Mouse (Mus musculus) heart, postnatal 4 days (tissue): Measurements from ENCODE around the gene Mettl25. TPM values are rescaled to one million over a fixed set of nuclear protein-coding genes. Genes with fewer than 3 reads are reported as not detected.

Experiments
- DNase-seq: peaks from one replicate; pipeline ENCODE4 v3.0.0; 2021
- total RNA-seq, 2 experiments: library from RNA; stranded (reverse); gene quantifications; 2 replicates each; pipeline ENCODE4 v1.2.3; 2021

The Mettl25 gene
- 1 to 10 TPM; 8.2 to 9.1 TPM for total RNA-seq

DNA sequence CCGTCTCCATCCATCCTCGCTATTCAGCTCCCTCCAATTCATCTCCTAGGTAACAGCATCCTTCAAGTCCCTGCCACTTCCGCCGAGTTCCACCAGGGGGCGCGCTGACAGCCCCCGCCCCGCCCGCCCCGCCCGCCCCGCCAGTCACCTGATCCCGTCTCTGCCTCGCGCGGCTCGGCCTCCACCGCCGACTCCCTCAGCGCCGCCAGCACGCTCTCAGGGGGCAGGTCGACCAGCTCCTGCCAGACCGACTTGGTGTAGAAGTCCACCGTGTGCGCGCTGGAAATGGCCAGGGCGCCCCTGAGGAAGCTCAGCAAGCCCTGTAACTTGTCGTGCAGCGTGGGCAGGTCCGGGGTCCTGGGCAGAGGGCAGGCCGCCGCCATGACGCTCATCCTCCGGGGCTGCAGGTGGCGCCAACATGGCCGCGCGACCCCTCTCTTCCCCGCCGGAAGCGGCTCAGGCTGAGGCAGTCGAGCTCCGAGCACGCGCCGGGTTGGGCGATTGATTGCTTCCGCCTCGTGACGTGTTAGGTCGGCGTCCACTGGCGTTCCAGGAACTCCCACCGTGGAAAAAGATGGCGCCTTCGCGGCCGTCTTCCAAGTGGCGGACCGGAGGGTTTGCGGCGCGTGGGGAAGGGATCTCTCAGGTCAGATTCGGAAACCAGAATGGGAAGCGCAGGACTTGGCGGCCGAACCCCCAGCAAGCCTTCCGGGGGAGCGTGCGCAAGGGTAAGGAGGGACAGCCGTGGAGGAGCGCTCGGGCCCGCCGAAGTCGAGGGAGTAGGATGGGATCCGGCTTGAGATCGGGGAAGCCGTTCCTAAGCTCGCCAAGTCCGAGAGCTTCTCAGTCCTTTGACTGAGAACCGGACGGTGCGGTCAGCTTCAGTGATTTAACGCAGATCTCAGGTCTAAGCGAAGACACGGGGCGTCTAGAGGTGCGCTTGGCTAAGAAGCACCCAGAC is at the start of gene Mettl25, which contains the start of gene Ccdc59:
TSS of gene Mettl25 (minus strand) at position 453 of the 961 bp plus-strand sequence.
TSS of gene Ccdc59 (plus strand) at position 140 of the 961 bp plus-strand sequence.
- peak; percentile 97 for DNase-seq

DNA sequence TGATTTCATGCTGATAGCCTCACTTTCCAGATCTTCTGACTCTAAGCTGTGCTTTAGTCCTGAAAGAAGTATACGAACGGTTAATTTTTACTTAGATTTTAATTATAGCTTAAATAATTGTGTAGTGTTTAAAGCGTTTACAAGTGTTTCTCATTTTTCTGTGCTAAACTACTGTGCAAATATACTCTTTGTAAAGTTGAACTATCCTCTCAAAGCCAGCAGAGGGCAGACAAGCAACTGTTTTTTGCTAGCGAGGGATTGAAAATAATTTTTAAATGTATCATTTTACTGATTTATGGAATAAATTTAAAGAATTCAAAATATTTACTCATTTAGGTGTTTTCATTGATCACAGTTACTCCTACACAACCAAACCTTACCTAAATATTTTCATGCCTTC is 26.1 kb upstream of the Mettl25 start:
- DNase-seq, result no peak

- DNase-seq, result peak; percentile 20
These were observed 10.0 kb upstream of the Mettl25 start for GRCm38 (mm10) chr10:105851136-105851535.

GRCm38 (mm10) chr10:105850286-105850685 is 9.1 kb upstream of the Mettl25 start:
- no peak for DNase-seq

- no peak for DNase-seq
These were observed 1.4 kb upstream of the Mettl25 start for GRCm38 (mm10) chr10:105842574-105842973.

GRCm38 (mm10) chr10:105834627-105835228 is 6.5 kb downstream of the Mettl25 start:
- DNase-seq, result no peak

DNA sequence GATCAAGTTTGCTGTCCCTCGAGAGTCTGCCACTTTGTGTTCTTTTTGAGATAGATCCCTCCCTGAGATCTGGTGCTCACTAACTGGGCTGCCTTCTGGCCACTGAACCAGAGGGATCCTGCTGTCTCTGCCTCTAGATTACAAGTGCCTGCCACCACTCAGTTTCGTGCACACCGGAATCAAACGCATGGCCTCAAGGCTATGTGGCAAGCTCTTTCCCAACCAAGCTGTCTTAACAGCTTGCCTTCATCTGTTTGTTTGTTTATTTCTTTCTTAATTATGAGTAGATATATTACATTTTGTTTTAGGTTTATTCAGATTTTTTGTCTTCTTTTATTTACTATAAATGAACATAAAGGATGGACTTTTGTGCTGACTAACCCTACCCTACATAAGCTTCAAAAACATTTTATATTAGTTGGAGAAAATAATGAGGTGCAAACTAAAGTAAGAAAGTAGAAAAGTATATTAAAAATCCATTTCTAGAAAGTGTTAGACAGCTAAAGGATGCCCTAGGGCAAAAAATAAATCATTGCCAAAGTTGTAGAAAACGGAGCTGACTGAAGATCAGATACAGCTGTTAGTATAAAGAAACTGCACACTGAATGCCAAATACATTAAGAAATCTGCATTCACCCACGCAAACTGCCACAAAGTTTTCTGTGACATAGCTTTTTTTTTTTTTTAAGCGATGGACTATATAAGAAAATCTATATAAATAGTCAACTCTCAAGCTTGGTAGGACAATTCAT is 34.7 kb downstream of the Mettl25 start:
- no peak for DNase-seq

DNA sequence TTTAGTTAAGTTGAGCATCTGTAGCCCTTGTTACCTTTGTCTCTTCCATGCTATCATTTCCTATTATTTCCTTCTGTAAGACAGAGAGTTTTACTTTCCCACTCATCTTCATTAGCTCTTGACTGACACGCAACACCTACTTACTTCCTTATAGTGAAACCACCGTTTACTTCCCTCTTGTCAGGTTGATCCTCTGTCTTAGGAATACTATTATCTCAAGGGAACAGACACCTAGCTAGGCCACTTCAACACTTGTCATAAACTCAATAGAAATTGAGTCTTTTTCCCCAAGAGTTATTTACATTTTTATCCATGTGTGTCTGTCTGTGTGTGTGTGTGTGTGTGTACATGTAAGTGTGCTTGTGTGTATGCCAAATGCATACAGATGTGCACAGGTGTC is 37.7 kb downstream of the Mettl25 start:
- no peak for DNase-seq

GRCm38 (mm10) chr10:105802132-105802531 is 39.0 kb downstream of the Mettl25 start:
- no peak for DNase-seq

DNA sequence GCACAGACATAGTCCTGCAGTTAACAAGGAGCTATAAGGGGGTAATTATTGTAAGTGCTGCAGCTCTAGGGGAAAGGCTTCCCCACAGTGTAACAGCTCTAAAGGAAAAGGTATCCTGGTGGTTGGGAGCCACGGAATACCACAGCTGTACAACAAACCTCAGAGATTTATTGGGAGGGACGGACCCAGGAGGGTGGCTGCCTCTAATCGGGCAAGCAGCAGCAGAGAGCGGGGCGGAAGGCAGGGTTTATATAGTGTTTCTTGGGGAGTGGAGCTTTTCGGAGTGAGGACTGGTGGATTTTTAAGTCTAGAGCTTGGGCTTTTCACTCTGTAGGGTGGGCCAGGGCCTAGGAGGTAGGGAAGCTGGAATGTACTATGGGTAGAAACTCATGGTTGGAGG is 40.0 kb downstream of the Mettl25 start:
- no peak for DNase-seq

DNA sequence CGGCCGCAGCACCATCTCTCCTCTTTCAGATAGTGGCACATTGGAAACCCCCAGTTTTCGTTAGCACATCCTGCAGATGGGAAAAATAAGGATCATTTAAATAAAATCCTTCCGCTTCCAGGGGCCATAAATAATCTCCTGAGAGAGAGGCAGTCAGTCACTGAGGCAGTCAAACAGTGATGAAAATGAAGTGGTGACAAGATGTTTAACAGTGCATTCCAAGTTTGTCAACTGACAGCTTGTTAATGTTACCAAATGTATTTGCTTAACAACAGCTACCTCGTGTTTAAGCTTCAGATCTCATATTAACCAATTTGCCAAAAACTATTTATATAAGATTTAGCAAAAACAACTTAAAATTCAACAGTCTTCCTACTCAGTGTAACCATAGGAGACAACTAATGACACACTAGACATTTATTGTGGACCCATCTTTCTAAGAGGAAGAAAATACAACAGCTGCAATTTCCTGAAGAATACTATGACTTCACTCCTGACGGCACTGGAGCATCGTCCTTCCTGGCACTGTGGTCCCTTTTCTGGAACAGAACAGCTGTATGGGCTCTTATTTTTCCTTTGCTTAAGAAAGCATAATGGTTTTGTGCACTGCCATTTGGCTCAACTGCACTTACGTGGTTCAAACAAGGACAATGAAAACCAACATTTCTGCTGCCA is 43.8 kb downstream of the Mettl25 start:
- peak; percentile 17 for DNase-seq

GRCm38 (mm10) chr10:105793776-105794552 is 47.2 kb downstream of the Mettl25 start:
- DNase-seq, result no peak

DNA sequence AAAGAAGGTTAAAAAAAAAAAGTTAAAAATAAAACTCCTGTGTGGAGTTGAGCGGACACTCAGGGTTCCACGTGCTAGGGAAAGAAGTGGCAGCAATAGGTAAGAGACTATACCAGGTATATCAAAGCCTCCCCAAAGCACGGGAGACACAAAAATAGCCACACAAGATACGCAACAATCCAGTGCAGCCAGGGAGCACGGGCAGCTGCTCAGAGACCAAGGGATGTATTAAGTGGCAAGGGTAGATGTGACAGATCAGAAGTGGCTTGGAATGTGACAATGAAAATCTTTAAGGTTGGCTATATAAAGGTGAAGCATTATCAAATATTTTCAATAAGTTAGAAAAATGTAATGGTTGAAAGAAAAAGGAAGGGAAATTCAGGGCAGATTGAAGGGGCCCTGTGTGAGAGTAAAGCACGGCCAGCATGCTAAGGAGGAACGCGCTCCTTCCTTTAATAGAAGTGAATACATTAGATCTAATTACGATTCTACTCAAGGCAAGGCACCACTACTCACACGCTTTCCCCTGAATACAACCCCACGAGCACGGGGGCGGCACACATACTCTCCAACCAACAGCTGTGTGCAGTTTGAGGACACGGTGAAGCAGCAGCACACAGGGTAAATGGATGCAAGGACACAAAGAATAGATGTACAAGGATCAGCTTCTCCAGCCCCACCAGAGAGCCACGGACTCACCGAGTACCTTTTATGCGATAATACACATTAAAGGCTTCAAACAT is 52.3 kb downstream of the Mettl25 start:
- DNase-seq, result no peak

DNA sequence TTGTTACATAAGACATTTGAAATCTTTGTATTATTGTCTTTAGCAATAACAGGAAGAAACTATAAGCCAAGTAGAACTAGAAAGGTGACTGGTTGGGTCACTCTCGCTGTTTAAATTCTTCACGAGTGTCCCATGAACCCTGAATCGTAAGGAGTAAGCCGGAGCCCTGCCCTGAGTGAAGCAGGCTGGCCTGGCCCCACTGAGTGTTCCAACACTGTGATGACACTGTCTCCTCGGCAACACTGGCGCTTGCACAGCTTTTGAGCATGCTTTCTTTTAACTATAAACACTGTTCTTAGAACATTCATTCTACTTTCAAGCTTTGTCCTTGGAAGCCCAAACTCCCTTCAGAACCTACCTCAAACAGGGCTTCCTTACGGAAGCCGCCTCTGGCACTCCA is 57.4 kb downstream of the Mettl25 start:
- peak; percentile 41 for DNase-seq

DNA sequence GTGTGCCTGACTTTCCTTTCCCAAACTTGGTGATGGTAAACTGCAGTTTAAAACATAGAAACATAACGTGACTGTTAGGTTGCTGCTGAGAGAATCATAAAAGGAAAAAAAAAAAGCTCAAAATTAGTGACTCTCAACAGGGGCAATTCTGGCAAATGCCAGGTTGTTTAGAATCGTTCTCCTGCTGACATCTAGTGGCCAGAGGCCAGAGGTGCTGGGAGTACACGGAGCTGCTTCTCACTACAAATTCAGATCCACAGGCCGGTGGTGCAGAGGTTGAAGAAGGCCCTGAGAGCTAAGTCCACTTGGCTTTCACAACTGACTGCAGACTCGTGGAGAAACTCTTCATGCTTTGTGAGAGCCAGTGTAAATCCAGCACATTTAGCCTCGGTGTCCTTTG is 66.8 kb downstream of the Mettl25 start:
- peak; percentile 78 for DNase-seq

GRCm38 (mm10) chr10:105772821-105773302 is 68.3 kb downstream of the Mettl25 start:
- DNase-seq, result no peak

DNA sequence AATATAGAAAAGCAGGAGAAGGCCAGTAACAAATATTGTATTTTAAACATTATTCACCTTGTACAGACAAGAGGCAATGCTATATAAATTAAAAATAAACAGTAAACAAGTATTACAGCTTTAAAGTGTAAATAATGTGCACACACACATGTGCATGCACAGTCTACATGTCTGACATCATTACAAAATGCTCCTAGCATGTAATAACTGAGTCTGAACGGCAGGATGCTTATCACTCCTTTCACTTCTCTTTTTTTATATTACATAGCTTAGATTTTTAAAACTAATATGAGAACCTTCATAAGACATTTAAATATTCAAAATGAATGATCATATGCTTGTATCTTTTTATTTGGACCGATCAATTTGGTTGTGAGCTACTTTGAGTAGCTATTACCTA is 77.2 kb downstream of the Mettl25 start:
- no peak for DNase-seq

DNA sequence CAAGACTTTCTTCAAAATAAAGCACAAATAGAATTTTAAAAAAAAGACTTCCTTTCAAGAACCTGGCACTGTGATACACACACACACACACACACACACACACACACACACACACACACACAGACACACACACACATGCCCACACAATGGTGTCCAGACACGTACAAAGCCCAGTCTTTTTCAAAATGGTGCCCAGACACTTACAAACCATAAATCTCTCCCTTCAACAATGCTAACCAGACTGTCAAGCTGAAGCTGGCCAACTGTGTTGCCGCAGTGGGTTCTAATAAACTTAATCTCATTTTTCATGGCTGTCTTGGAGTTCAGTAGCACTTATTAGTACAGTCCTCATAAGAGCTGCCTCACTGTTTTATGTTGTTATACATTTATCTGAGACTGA is 80.7 kb downstream of the Mettl25 start:
- DNase-seq, result no peak

DNA sequence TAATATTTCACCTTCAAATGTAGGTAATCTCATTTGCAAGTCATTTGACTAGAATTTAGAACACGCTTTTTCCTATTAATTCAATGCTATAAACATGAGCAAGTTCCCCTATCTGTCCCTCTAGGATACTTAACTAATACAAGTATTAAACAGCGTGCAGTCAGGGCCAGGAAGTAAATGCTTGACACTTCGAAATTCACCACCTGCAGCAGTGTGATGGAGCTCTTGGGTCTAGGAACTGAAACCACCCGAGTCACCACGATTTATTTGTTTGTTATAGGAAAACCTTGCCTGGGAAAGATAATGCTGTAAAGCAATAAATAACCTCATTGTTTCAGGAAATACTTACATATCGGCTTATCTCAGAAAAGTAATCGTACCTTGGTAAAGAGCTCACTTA is 81.1 kb downstream of the Mettl25 start:
- DNase-seq, result no peak

GRCm38 (mm10) chr10:105753831-105754605 is 87.2 kb downstream of the Mettl25 start:
- no peak for DNase-seq
